Mouse (Mus musculus) MEL (cell line): ENCODE data around the gene Hoxa1. TPM values are rescaled to one million over a fixed set of nuclear protein-coding genes. Genes with fewer than 3 reads are reported as not detected.

ENCODE experiments used
- DNase-seq: peaks from one replicate; pipeline ENCODE4 v3.0.0; 2011; ENCODE audit warnings: low read depth, low spot score
- H3K27ac ChIP-seq: 2 replicates; pipeline ENCODE4 v1.5.1; 2012; ENCODE audit warnings: low read depth, mild to moderate bottlenecking, control low read depth, low read length, moderate library complexity; ENCODE audit not compliant: control insufficient read depth
- H3K27me3 ChIP-seq, 2 experiments: fragments of 150-350 bp in 1 of 2; sonication (generic) in 1 of 2; 2 replicates each; pipeline ENCODE4 v1.6.1; 2012; ENCODE audit warnings: low read length in 2 of 2, mild to moderate bottlenecking in 2 of 2, improper control_type of control experiment in 1 of 2, moderate library complexity in 1 of 2; ENCODE audit not compliant: insufficient read depth in 2 of 2, control insufficient read depth in 1 of 2
- H3K36me3 ChIP-seq, 2 experiments: 2 replicates each; pipeline ENCODE4 v1.6.1; 2012 to 2014; ENCODE audit warnings: low read length in 2 of 2, improper control_type of control experiment in 1 of 2, inconsistent platforms in 1 of 2, mild to moderate bottlenecking in 1 of 2; ENCODE audit not compliant: insufficient read depth in 2 of 2, control insufficient read depth in 1 of 2
- H3K4me1 ChIP-seq, 2 experiments: fragments of 150-350 bp in 1 of 2; sonication (generic) in 1 of 2; 2 replicates each; pipeline ENCODE4 v1.6.1; 2012; ENCODE audit warnings: low read length in 2 of 2, improper control_type of control experiment in 1 of 2, mild to moderate bottlenecking in 1 of 2; ENCODE audit not compliant: insufficient read depth in 2 of 2, control insufficient read depth in 1 of 2
- H3K4me3 ChIP-seq, 2 experiments: fragments of 150-350 bp in 1 of 2; sonication (generic) in 1 of 2; 2 replicates each; pipeline ENCODE4 v1.5.1; 2012; ENCODE audit warnings: low read depth in 2 of 2, low read length in 2 of 2, mild to moderate bottlenecking in 2 of 2, moderate library complexity in 2 of 2, control low read depth in 1 of 2, improper control_type of control experiment in 1 of 2; ENCODE audit not compliant: control insufficient read depth in 1 of 2, insufficient read depth in 1 of 2
- H3K79me2 ChIP-seq: 2 replicates; pipeline ENCODE4 v1.6.1; 2012; ENCODE audit warnings: mild to moderate bottlenecking, low read length, moderate library complexity; ENCODE audit not compliant: control insufficient read depth, poor library complexity, insufficient read depth
- H3K9ac ChIP-seq: 2 replicates; pipeline ENCODE4 v1.6.1; 2012; ENCODE audit warnings: low read depth, mild to moderate bottlenecking, control low read depth, low read length, moderate library complexity; ENCODE audit not compliant: control insufficient read depth, poor library complexity, severe bottlenecking
- H3K9me3 ChIP-seq: fragments of 150-350 bp; sonication (generic); replicated peaks from 2 replicates; pipeline ENCODE4 v1.6.1; 2012; ENCODE audit warnings: mild to moderate bottlenecking, low read length, improper control_type of control experiment, moderate library complexity; ENCODE audit not compliant: insufficient read depth
- CHD1 ChIP-seq: IDR thresholded peaks from 2 replicates; pipeline ENCODE4 v1.6.1; 2012; ENCODE audit warnings: low read depth, mild to moderate bottlenecking, inconsistent platforms, low read length, improper control_type of control experiment
- CTCF ChIP-seq, 3 experiments: IDR thresholded peaks in 2 of 3; conservative IDR thresholded peaks in 1 of 3; 2 replicates each; pipeline ENCODE4 v1.5.1; 2011 to 2012; ENCODE audit warnings: low read length in 3 of 3, low read depth in 2 of 3, mild to moderate bottlenecking in 2 of 3, improper control_type of control experiment in 1 of 3, inconsistent platforms in 1 of 3, mixed read lengths in 1 of 3, moderate library complexity in 1 of 3; ENCODE audit not compliant: control insufficient read depth in 1 of 3, insufficient read depth in 1 of 3, poor library complexity in 1 of 3, severe bottlenecking in 1 of 3
- E2F4 ChIP-seq: IDR thresholded peaks from 2 replicates; pipeline ENCODE4 v1.6.1; 2011; ENCODE audit warnings: low read depth, low read length, improper control_type of control experiment, borderline replicate concordance
- ELF1 ChIP-seq: IDR thresholded peaks from 2 replicates; pipeline ENCODE4 v1.6.1; 2014; ENCODE audit warnings: low read depth, mild to moderate bottlenecking, inconsistent platforms, low read length, improper control_type of control experiment, moderate library complexity
- EP300 ChIP-seq, 2 experiments: IDR thresholded peaks; 2 replicates each; pipeline ENCODE4 v1.6.1; 2011; ENCODE audit warnings: improper control_type of control experiment in 2 of 2, low read length in 2 of 2, low read depth in 1 of 2, mild to moderate bottlenecking in 1 of 2
- ETS1 ChIP-seq: IDR thresholded peaks from 2 replicates; pipeline ENCODE4 v1.6.1; 2012; ENCODE audit warnings: low read depth, mild to moderate bottlenecking, inconsistent platforms, low read length, improper control_type of control experiment, moderate library complexity
- GABPA ChIP-seq: IDR thresholded peaks from 2 replicates; pipeline ENCODE4 v1.6.1; 2012; ENCODE audit warnings: low read depth, mild to moderate bottlenecking, inconsistent platforms, low read length, improper control_type of control experiment, moderate library complexity
- GATA1 ChIP-seq: IDR thresholded peaks from 2 replicates; pipeline ENCODE4 v1.6.1; 2011; ENCODE audit warnings: low read depth, low read length, improper control_type of control experiment
- HCFC1 ChIP-seq: IDR thresholded peaks from 2 replicates; pipeline ENCODE4 v1.6.1; 2012; ENCODE audit warnings: low read depth, mild to moderate bottlenecking, inconsistent platforms, low read length, improper control_type of control experiment, moderate library complexity
- JUND ChIP-seq: IDR thresholded peaks from 2 replicates; pipeline ENCODE4 v1.6.1; 2011; ENCODE audit warnings: low read depth, mild to moderate bottlenecking, improper control_type of control experiment, low read length
- KAT2A ChIP-seq: conservative IDR thresholded peaks from 2 replicates; pipeline ENCODE4 v1.6.1; 2012; ENCODE audit warnings: low read depth, low read length, improper control_type of control experiment, inconsistent platforms
- MAZ ChIP-seq: IDR thresholded peaks from 2 replicates; pipeline ENCODE4 v1.6.1; 2012; ENCODE audit warnings: low read depth, mild to moderate bottlenecking, inconsistent platforms, low read length, improper control_type of control experiment
- MXI1 ChIP-seq: IDR thresholded peaks from 2 replicates; pipeline ENCODE4 v1.6.1; 2011; ENCODE audit warnings: mild to moderate bottlenecking, low read depth, low read length, improper control_type of control experiment
- MYC ChIP-seq: IDR thresholded peaks from 2 replicates; pipeline ENCODE4 v1.6.1; 2011; ENCODE audit warnings: low read depth, mild to moderate bottlenecking, low read length, improper control_type of control experiment, moderate library complexity
- NRF1 ChIP-seq: IDR thresholded peaks from 2 replicates; pipeline ENCODE4 v1.6.1; 2014; ENCODE audit warnings: low read depth, mild to moderate bottlenecking, inconsistent platforms, low read length, improper control_type of control experiment, moderate library complexity; ENCODE audit not compliant: poor library complexity, insufficient read depth, severe bottlenecking
- POLR2A ChIP-seq, 2 experiments: IDR thresholded peaks; 2 replicates each; pipeline ENCODE4 v1.6.1; 2011 to 2012; ENCODE audit warnings: low read length in 2 of 2, mild to moderate bottlenecking in 2 of 2, control low read depth in 1 of 2, improper control_type of control experiment in 1 of 2, low read depth in 1 of 2, moderate library complexity in 1 of 2; ENCODE audit not compliant: control insufficient read depth in 1 of 2, insufficient read depth in 1 of 2, poor library complexity in 1 of 2
- POLR2AphosphoS2 ChIP-seq: IDR thresholded peaks from 2 replicates; pipeline ENCODE4 v1.6.1; 2011; ENCODE audit warnings: low read length, improper control_type of control experiment
- RAD21 ChIP-seq: IDR thresholded peaks from 2 replicates; pipeline ENCODE4 v1.6.1; 2011; ENCODE audit warnings: mild to moderate bottlenecking, low read depth, low read length, improper control_type of control experiment
- SIN3A ChIP-seq: IDR thresholded peaks from 2 replicates; pipeline ENCODE4 v1.6.1; 2012; ENCODE audit warnings: low read length, improper control_type of control experiment, inconsistent platforms
- SMC3 ChIP-seq: IDR thresholded peaks from 2 replicates; pipeline ENCODE4 v1.6.1; 2011; ENCODE audit warnings: low read depth, low read length, improper control_type of control experiment
- TCF12 ChIP-seq: IDR thresholded peaks from 2 replicates; pipeline ENCODE4 v1.6.1; 2014; ENCODE audit warnings: low read depth, mild to moderate bottlenecking, inconsistent platforms, low read length, improper control_type of control experiment, moderate library complexity
- USF2 ChIP-seq, 2 experiments: IDR thresholded peaks; 2 replicates each; pipeline ENCODE4 v1.6.1; 2011 to 2012; ENCODE audit warnings: improper control_type of control experiment in 2 of 2, low read length in 2 of 2, borderline replicate concordance in 1 of 2, inconsistent platforms in 1 of 2, low read depth in 1 of 2, mild to moderate bottlenecking in 1 of 2; ENCODE audit not compliant: insufficient read depth in 1 of 2
- ZC3H11A ChIP-seq: IDR thresholded peaks from 2 replicates; pipeline ENCODE4 v1.6.1; 2012; ENCODE audit warnings: low read depth, mild to moderate bottlenecking, inconsistent platforms, low read length, improper control_type of control experiment
- polyA plus RNA-seq, 2 experiments: library from polyadenylated mRNA; stranded (reverse) in 1 of 2; unstranded in 1 of 2; fragments of >175 nt in 1 of 2; fragments of >200 nt in 1 of 2; gene quantifications; 2 replicates each; pipeline versions ENCODE4 v1.2.1 to v1.2.4; 2012; ENCODE audit warnings: low replicate concordance in 2 of 2, low read depth in 1 of 2; ENCODE audit not compliant: insufficient read length in 2 of 2, insufficient read depth in 1 of 2, missing spikeins in 1 of 2
- total RNA-seq: library from RNA; depleted of rRNA; stranded (reverse); fragments of 300-350 nt; gene quantifications from 2 replicates; pipeline ENCODE4 v1.2.3, GENCODE M21; 2012

Hoxa1 gene
- total and polyA plus RNA-seq, 3 experiments, result not detected

DNA sequence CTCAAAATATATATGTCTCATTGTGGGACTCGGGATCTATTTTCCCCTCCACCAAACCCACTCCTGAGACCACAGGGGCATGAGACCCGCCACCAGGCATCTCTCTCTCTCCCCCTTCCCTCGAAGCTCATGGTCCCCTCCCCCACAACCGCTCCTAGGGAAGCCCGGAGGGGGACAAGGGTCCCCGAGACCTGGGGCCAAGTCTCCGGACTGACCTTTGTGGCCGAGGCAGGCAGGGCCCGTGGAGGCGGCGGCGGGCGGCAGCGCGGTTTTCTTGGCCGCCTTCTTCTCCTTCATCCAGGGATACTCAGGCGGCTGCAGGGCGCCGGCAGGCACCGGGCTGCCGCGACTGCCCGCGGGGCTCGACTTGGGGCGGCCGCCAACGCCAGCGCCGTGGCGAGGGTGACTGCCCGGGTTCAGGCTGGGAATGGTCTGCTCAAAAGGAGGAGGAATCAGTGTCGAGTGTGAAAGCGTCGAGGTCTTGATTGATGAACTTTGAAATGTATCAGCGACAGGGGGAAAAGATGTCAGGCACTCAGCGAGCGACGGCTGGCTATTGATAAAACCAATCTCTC is 6.0 kb upstream of the Hoxa1 start:
- no peaks in the 10 kb centered on the region for H3K79me2 ChIP-seq
- H3K4me1 ChIP-seq, result no peaks in the 10 kb centered on the region
- no peaks in the 10 kb centered on the region for H3K27me3 ChIP-seq
- no peaks in the 10 kb centered on the region for H3K36me3 ChIP-seq
- TF ChIP-seq USF2 (IDR thresholded peaks at IDR 0.05; ENCODE audit: borderline replicate concordance in 1 of 2, insufficient read depth in 1 of 2, low read depth in 1 of 2, low read length in 2 of 2) (no peak), RAD21 (no peak), SIN3A (no peak), POLR2A (IDR thresholded peaks at IDR 0.05; ENCODE audit: control insufficient read depth in 1 of 2, insufficient read depth in 1 of 2, low read depth in 1 of 2, low read length in 2 of 2, poor library complexity in 1 of 2) (no peak), CHD1 (no peak), GATA1 (no peak), MAZ (no peak), ETS1 (no peak), ELF1 (no peak), KAT2A (no peak), GABPA (no peak), TCF12 (no peak), POLR2AphosphoS2 (no peak)
- no peak overlapping the region for H3K4me3 ChIP-seq
- no peak overlapping the region for H3K9ac ChIP-seq
- DNase-seq, result no peak
- no peak overlapping the region for H3K27ac ChIP-seq
- H3K9me3 ChIP-seq, result no peaks in the 10 kb centered on the region

GRCm38 (mm10) chr6:52163366-52164031 is 5.4 kb upstream of the Hoxa1 start:
- H3K27me3 ChIP-seq, result no peaks in the 10 kb centered on the region
- no peaks in the 10 kb centered on the region for H3K4me1 ChIP-seq
- H3K36me3 ChIP-seq, result no peaks in the 10 kb centered on the region
- H3K79me2 ChIP-seq, result no peaks in the 10 kb centered on the region
- no peaks in the 10 kb centered on the region for H3K9me3 ChIP-seq
- TF ChIP-seq TCF12 (no peak), HCFC1 (no peak), EP300 (IDR thresholded peaks at IDR 0.05; ENCODE audit: low read depth in 1 of 2, low read length in 2 of 2) (no peak), CTCF (IDR thresholded peaks at IDR 0.05 in 2 of 3, conservative IDR thresholded peaks at IDR 0.05 in 1 of 3; ENCODE audit: control insufficient read depth in 1 of 3, insufficient read depth in 1 of 3, low read depth in 2 of 3, low read length in 3 of 3, poor library complexity in 1 of 3, severe bottlenecking in 1 of 3) (no peak), GATA1 (no peak), MYC (no peak), JUND (no peak), MXI1 (no peak), NRF1 (no peak), SMC3 (no peak), ZC3H11A (no peak), ETS1 (no peak), E2F4 (no peak), ELF1 (no peak)
- no peak overlapping the region for H3K9ac ChIP-seq
- H3K4me3 ChIP-seq, result no peak overlapping the region
- no peak for DNase-seq
- no peak overlapping the region for H3K27ac ChIP-seq
